Mouse (Mus musculus) embryonic facial prominence, embryonic 15.5 days (tissue): ENCODE measurements around the gene Cmah. TPM values are rescaled to one million over a fixed set of nuclear protein-coding genes. Genes with fewer than 3 reads are reported as not detected.

Experiments
- ATAC-seq: fragments of 200-750 bp; cut with Nextera tagmentation; 2 replicates; pipeline ENCODE4 v1.8.0; 2017; ENCODE audit warnings: low read depth, moderate TSS enrichment; ENCODE audit not compliant: insufficient number of reproducible peaks, low FRiP score, low TSS enrichment
- H3K27ac ChIP-seq: fragments of 300-500 bp; sonication (generic); replicated peaks from 2 replicates; pipeline ENCODE4 v1.5.1; 2015; ENCODE audit warnings: mild to moderate bottlenecking, inconsistent platforms
- H3K27me3 ChIP-seq: fragments of 300-500 bp; sonication (generic); 2 replicates; pipeline ENCODE4 v1.6.1; 2015; ENCODE audit warnings: inconsistent platforms
- H3K36me3 ChIP-seq: fragments of 300-500 bp; sonication (generic); 2 replicates; pipeline ENCODE4 v1.6.1; 2015; ENCODE audit warnings: mild to moderate bottlenecking, inconsistent platforms
- H3K4me1 ChIP-seq: fragments of 300-500 bp; sonication (generic); 2 replicates; pipeline ENCODE4 v1.6.1; 2015; ENCODE audit warnings: inconsistent platforms
- H3K4me2 ChIP-seq: fragments of 300-500 bp; sonication (generic); replicated peaks from 2 replicates; pipeline ENCODE4 v1.6.1; 2015; ENCODE audit warnings: mild to moderate bottlenecking, inconsistent platforms
- H3K4me3 ChIP-seq: fragments of 300-500 bp; sonication (generic); replicated peaks from 2 replicates; pipeline ENCODE4 v1.5.1; 2015; ENCODE audit warnings: mild to moderate bottlenecking, inconsistent platforms
- H3K9ac ChIP-seq: fragments of 300-500 bp; sonication (generic); 2 replicates; pipeline ENCODE4 v1.6.1; 2015; ENCODE audit warnings: inconsistent platforms
- H3K9me3 ChIP-seq: fragments of 300-500 bp; sonication (generic); replicated peaks from 2 replicates; pipeline ENCODE4 v1.6.1; 2016; ENCODE audit warnings: inconsistent platforms
- WGBS: fragments of 180-500 bp; shearing (Covaris S2); methylation state at CpG from one replicate; pipeline ENCODE4 v1.1.7; 2015; 5-methylcytosine and 5-hydroxymethylcytosine counted together
- polyA plus RNA-seq: library from polyadenylated mRNA; unstranded; fragments of >200 nt; fragmentation: Nextera tagmentation; extraction: Ambion mirVana; gene quantifications from 2 replicates; pipeline ENCODE4 v1.2.1, GENCODE M21; 2015

The Cmah gene
- polyA plus RNA-seq, 1 experiment from 2014 or later: 0.49 TPM

GRCm38 (mm10) chr13:24498342-24498741 lies 171.1 kb downstream of the Cmah start:
- no peaks in the 10 kb centered on the region for H3K4me1 ChIP-seq
- WGBS: 69% methylated on average over 6 of the region's 6 CpGs
- no peak overlapping the region for H3K27ac ChIP-seq
- H3K9me3 ChIP-seq: no peaks in the 10 kb centered on the region
- no peak for ATAC-seq
- no peak overlapping the region for H3K9ac ChIP-seq
- no peak overlapping the region for H3K4me3 ChIP-seq
- no peaks in the 10 kb centered on the region for H3K36me3 ChIP-seq
- no peak overlapping the region for H3K4me2 ChIP-seq
- H3K27me3 ChIP-seq: no peaks in the 10 kb centered on the region

- Histone ChIP-seq H3K4me1 (no peaks in the 10 kb centered on the region), H3K9ac (no peak overlapping the region), H3K4me3 (no peak overlapping the region), H3K4me2 (no peak overlapping the region), H3K36me3 (no peaks in the 10 kb centered on the region), H3K27me3 (no peaks in the 10 kb centered on the region), H3K9me3 (no peaks in the 10 kb centered on the region), H3K27ac (no peak overlapping the region)
- 48% methylated on average over 3 of the region's 3 CpGs for WGBS
- ATAC-seq: no peak
These were observed 172.3 kb downstream of the Cmah start for GRCm38 (mm10) chr13:24499505-24499904.

- WGBS: 69% methylated on average over 25 of the region's 25 CpGs
- H3K4me1 ChIP-seq: no peaks in the 10 kb centered on the region
These were observed 174.1 kb downstream of the Cmah start for GRCm38 (mm10) chr13:24501179-24501905.

GRCm38 (mm10) chr13:24501919-24502318 lies 174.7 kb downstream of the Cmah start:
- Histone ChIP-seq H3K9me3 (no peaks in the 10 kb centered on the region), H3K9ac (no peak overlapping the region), H3K4me1 (no peaks in the 10 kb centered on the region), H3K4me2 (no peak overlapping the region), H3K36me3 (no peaks in the 10 kb centered on the region), H3K4me3 (no peak overlapping the region), H3K27me3 (no peaks in the 10 kb centered on the region), H3K27ac (no peak overlapping the region)
- no peak for ATAC-seq
- 77% methylated on average over 3 of the region's 3 CpGs for WGBS

More at GRCm38 (mm10) chr13:24501179-24501905, 174.1 kb downstream of the Cmah start:
- H3K9ac ChIP-seq: no peak overlapping the region
- no peak overlapping the region for H3K4me3 ChIP-seq
- no peak overlapping the region for H3K27ac ChIP-seq
- H3K4me2 ChIP-seq: no peak overlapping the region
- no peaks in the 10 kb centered on the region for H3K9me3 ChIP-seq
- H3K27me3 ChIP-seq: no peaks in the 10 kb centered on the region
- ATAC-seq: no peak
- H3K36me3 ChIP-seq: no peaks in the 10 kb centered on the region

- Histone ChIP-seq H3K4me1 (no peaks in the 10 kb centered on the region), H3K4me2 (no peak overlapping the region), H3K27me3 (no peaks in the 10 kb centered on the region), H3K27ac (no peak overlapping the region), H3K4me3 (no peak overlapping the region), H3K36me3 (no peaks in the 10 kb centered on the region), H3K9me3 (no peaks in the 10 kb centered on the region), H3K9ac (no peak overlapping the region)
- 40% methylated on average over 5 of the region's 5 CpGs for WGBS
- no peak for ATAC-seq
These were observed 178.6 kb downstream of the Cmah start for GRCm38 (mm10) chr13:24505812-24506211.

GRCm38 (mm10) chr13:24507156-24507555 lies 180.0 kb downstream of the Cmah start:
- Histone ChIP-seq H3K4me1 (no peaks in the 10 kb centered on the region), H3K36me3 (no peaks in the 10 kb centered on the region), H3K9ac (no peak overlapping the region), H3K27me3 (no peaks in the 10 kb centered on the region), H3K9me3 (no peaks in the 10 kb centered on the region), H3K4me2 (no peak overlapping the region), H3K4me3 (no peak overlapping the region), H3K27ac (no peak overlapping the region)
- ATAC-seq: no peak
- 48% methylated on average over 6 of the region's 6 CpGs for WGBS

GRCm38 (mm10) chr13:24508917-24509316 lies 181.7 kb downstream of the Cmah start:
- Histone ChIP-seq H3K4me3 (no peak overlapping the region), H3K4me2 (no peak overlapping the region), H3K4me1 (no peaks in the 10 kb centered on the region), H3K9me3 (no peaks in the 10 kb centered on the region), H3K27ac (no peak overlapping the region), H3K9ac (no peak overlapping the region), H3K27me3 (no peaks in the 10 kb centered on the region), H3K36me3 (no peaks in the 10 kb centered on the region)
- WGBS: 44% methylated on average over 1 of the region's 1 CpGs
- no peak for ATAC-seq

- Histone ChIP-seq H3K27me3 (no peaks in the 10 kb centered on the region), H3K36me3 (no peaks in the 10 kb centered on the region), H3K4me2 (no peak overlapping the region), H3K4me3 (no peak overlapping the region), H3K27ac (no peak overlapping the region), H3K4me1 (no peaks in the 10 kb centered on the region), H3K9ac (no peak overlapping the region), H3K9me3 (no peaks in the 10 kb centered on the region)
- ATAC-seq: no peak
- WGBS: 79% methylated on average over 1 of the region's 1 CpGs
These were observed 184.2 kb downstream of the Cmah start for GRCm38 (mm10) chr13:24511367-24511766.

- Histone ChIP-seq H3K4me3 (no peak overlapping the region), H3K4me1 (no peaks in the 10 kb centered on the region), H3K36me3 (no peaks in the 10 kb centered on the region), H3K9ac (no peak overlapping the region), H3K27ac (no peak overlapping the region), H3K27me3 (no peaks in the 10 kb centered on the region), H3K9me3 (no peaks in the 10 kb centered on the region), H3K4me2 (no peak overlapping the region)
- 68% methylated on average over 14 of the region's 14 CpGs for WGBS
- ATAC-seq: no peak
These were observed 184.8 kb downstream of the Cmah start for GRCm38 (mm10) chr13:24511932-24512520.

GRCm38 (mm10) chr13:24513717-24514116 lies 186.5 kb downstream of the Cmah start:
- no peaks in the 10 kb centered on the region for H3K36me3 ChIP-seq
- 88% methylated on average over 3 of the region's 3 CpGs for WGBS
- ATAC-seq: no peak

GRCm38 (mm10) chr13:24515101-24515675 lies 188.0 kb downstream of the Cmah start:
- no peak overlapping the region for H3K27ac ChIP-seq
- no peaks in the 10 kb centered on the region for H3K9me3 ChIP-seq
- no peaks in the 10 kb centered on the region for H3K27me3 ChIP-seq
- H3K36me3 ChIP-seq: no peaks in the 10 kb centered on the region
- no peak overlapping the region for H3K4me3 ChIP-seq
- ATAC-seq: no peak
- no peak overlapping the region for H3K4me2 ChIP-seq
- WGBS: 36% methylated on average over 6 of the region's 6 CpGs
- no peak overlapping the region for H3K9ac ChIP-seq
- H3K4me1 ChIP-seq: no peaks in the 10 kb centered on the region

More at GRCm38 (mm10) chr13:24513717-24514116, 186.5 kb downstream of the Cmah start:
- no peak overlapping the region for H3K27ac ChIP-seq
- no peak overlapping the region for H3K4me2 ChIP-seq
- no peaks in the 10 kb centered on the region for H3K27me3 ChIP-seq
- H3K4me3 ChIP-seq: no peak overlapping the region
- H3K9ac ChIP-seq: no peak overlapping the region
- H3K9me3 ChIP-seq: no peaks in the 10 kb centered on the region
- no peaks in the 10 kb centered on the region for H3K4me1 ChIP-seq
